Mouse (Mus musculus): ENCODE measurements around the gene Bcat1. TPM values are rescaled to one million over a fixed set of nuclear protein-coding genes. Genes with fewer than 3 reads are reported as not detected.

Bcat1 gene
- total RNA-seq, 2 experiments from 2014 or later = 1.1 to 2.9 TPM

DNA sequence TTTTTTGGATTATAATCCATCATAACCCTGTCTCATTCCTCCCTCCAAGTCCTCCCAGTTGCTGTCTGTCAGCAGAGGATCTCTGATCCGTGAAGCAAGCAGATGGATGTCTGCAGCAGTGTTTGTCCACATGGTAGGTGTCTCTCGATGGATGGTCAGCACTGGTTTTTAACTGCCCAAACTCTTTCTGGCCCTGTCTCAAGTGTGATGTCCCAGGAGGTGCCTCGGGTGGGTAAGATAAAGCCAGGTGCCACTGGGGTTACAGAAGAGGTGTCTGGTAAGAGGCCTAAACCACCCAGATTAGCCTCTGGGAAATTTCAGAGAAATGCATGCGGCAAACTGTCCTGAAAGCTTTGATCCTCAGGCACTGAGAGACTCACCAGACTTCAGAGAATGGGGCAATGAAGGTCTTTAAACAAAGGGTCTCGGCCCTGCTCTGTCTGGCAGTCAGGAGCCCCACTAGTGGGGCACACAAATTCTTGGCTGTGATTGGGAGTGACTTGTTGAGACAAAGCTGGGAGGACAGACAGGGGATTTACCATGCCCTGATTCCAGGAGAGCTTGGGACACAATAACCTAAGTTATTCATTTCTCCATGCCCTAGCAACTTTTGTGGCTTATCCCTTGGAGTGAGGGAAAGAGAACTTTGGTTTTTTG, 12.6 kb downstream of the Bcat1 start:
- intact Hi-C loops (cut with DNase I) = no loop called here
- no peak for DNase-seq

- no peak for DNase-seq
- intact Hi-C loops (cut with DNase I) = no loop called here
These were observed 13.2 kb downstream of the Bcat1 start for GRCm38 (mm10) chr6:145062763-145063162.

- intact Hi-C loops (cut with DNase I) = no loop called here
- DNase-seq = no peak
These were observed 14.6 kb downstream of the Bcat1 start for GRCm38 (mm10) chr6:145061361-145061760.

GRCm38 (mm10) chr6:145056102-145056501, 19.9 kb downstream of the Bcat1 start:
- DNase-seq = no peak
- intact Hi-C loops (cut with DNase I) = no loop called here

GRCm38 (mm10) chr6:145055277-145055858, 20.6 kb downstream of the Bcat1 start:
- no peak for DNase-seq
- intact Hi-C loops (cut with DNase I) = no loop called here

GRCm38 (mm10) chr6:145052669-145053068, 23.3 kb downstream of the Bcat1 start:
- no peak for DNase-seq
- intact Hi-C loops (cut with DNase I) = no loop called here

DNA sequence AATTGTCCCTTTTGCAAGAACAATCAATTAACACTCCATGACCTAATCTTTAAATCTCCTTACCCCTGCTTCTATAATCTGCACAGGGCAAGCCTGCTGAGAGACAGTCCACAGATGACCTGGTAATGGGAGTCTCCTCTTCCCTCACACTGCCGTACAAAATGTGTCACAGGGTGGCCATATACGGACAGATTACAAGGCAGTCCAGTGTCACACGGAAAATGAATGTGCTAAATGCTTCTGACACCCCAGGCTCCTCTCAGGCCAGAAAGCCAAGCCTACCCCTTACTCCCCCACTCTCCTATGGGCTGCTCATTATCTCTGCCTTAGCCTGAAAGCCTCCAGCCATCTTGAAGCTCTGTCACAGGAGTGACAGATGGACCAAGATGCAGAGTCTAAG, 25.1 kb downstream of the Bcat1 start:
- intact Hi-C loops (cut with DNase I) = no loop called here
- DNase-seq = no peak

DNA sequence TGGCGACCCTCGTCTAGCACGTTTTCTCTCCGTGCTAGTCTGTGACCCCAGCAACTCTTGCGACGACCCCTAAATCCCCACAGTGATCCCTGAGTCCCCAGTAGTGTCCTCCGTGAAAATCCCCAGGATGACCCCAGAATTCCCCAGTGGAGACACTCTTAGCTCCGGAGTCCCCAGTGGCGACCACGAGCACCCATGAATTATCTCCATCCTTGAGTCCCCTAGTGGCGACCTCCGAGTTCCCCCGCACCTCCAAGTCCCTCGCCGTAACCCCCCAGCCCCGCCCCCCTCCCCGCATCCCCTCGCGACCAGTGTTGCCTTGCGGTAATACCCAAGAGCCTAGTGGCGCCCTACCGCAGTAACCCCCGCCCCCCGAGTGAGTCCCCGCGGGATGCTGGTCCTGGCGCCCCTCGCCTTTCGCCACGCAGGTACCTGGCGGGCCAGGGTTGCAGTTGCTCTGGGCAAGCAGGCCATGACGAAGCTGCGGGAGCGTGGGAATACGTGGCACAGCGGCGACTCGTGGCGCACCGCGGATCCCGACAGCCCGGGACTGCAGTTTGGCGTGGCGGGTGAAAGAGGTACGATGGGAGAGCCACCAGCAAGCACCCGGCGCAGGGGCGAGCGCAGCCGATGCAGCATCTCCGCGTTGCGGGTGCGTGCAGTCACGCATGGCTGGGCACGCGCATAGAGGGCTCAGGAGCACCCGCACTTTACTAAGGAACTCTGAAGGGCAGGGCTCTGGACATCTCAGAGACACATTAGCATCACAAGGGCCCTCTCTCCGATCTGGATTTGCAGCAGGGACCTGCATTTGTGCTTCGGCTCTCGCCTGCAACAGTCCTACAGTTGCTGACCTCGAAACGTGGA, 27.6 kb downstream of the Bcat1 start:
- intact Hi-C loops (cut with DNase I) = no loop called here
- no peak for DNase-seq

- no peak for DNase-seq
- intact Hi-C loops (cut with DNase I) = no loop called here
These were observed 28.5 kb downstream of the Bcat1 start for GRCm38 (mm10) chr6:145047445-145047857.

- no peak for DNase-seq
- intact Hi-C loops (cut with DNase I) = no loop called here
These were observed 29.6 kb downstream of the Bcat1 start for GRCm38 (mm10) chr6:145046266-145046890.

GRCm38 (mm10) chr6:145044916-145045574, 30.9 kb downstream of the Bcat1 start:
- DNase-seq = no peak
- intact Hi-C loops (cut with DNase I) = no loop called here

- intact Hi-C loops (cut with DNase I) = no loop called here
- DNase-seq = no peak
These were observed 35.3 kb downstream of the Bcat1 start for GRCm38 (mm10) chr6:145040732-145041131.

GRCm38 (mm10) chr6:145037626-145038025, 38.4 kb downstream of the Bcat1 start:
- intact Hi-C loops (cut with DNase I) = no loop called here

GRCm38 (mm10) chr6:145035412-145035811, 40.6 kb downstream of the Bcat1 start:
- intact Hi-C loops (cut with DNase I) = no loop called here
- no peak for DNase-seq

More at GRCm38 (mm10) chr6:145037626-145038025, 38.4 kb downstream of the Bcat1 start:
- no peak for DNase-seq

- intact Hi-C loops (cut with DNase I) = no loop called here
- no peak for DNase-seq
These were observed 45.4 kb downstream of the Bcat1 start for GRCm38 (mm10) chr6:145030587-145030986.

- no peak for DNase-seq
- intact Hi-C loops (cut with DNase I) = no loop called here
These were observed 52.0 kb downstream of the Bcat1 start for GRCm38 (mm10) chr6:145023990-145024389.

DNA sequence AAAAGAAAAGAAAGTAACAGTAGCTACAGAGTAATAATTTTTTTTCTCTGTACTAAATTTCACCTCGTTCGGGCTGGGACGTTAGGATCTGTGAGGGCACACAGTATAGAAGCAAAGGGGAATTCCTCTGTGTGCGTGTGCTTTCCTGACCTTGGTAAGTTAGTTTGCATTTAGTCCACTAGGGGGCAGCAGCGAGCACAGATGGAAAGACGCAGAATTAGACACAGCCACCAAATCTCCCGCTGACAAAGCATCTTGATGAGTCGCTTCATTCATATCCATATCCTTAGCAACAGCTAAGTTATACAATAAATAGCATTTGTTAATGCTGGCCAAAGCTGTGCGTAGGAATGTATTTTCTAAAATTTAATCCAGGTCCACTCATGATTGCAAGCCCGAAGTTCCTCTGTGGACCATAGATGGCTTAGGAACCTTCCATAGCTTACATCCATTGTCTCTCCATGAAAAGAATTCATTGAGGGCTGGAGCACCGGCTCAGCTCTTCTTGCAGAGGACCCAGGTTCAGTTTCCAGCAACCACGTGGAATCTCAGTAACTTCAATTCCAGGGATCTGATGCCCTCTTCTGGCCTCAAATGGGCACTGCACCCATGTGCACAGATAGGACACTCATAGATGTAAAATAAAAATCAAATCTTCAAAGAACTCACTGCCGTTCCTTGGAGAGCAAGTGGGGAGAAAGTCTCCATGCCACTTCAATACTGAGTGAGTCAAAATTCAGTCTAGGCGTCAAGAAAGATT, 52.8 kb downstream of the Bcat1 start:
- DNase-seq = no peak
- intact Hi-C loops (cut with DNase I) = no loop called here

GRCm38 (mm10) chr6:145022349-145022748, 53.6 kb downstream of the Bcat1 start:
- intact Hi-C loops (cut with DNase I) = no loop called here
- DNase-seq = no peak

- no peak for DNase-seq
- intact Hi-C loops (cut with DNase I) = no loop called here
These were observed 55.4 kb downstream of the Bcat1 start for GRCm38 (mm10) chr6:145020553-145020952.

GRCm38 (mm10) chr6:145018295-145018694, 57.7 kb downstream of the Bcat1 start:
- no peak for DNase-seq
- intact Hi-C loops (cut with DNase I) = no loop called here

Data from gastrocnemius, postnatal 36 days (tissue).